Mouse (Mus musculus) urinary bladder, postnatal 4 days (tissue): Measurements from ENCODE around the gene Try4.
"Not testable (repeated sequence)": the region's sequence is repeated elsewhere in the genome, so short reads cannot be mapped to it uniquely, and the experiment has no call there.

Experiments
- DNase-seq, 2 experiments: peaks; one replicate each; pipeline ENCODE4 v3.0.0; 2021 to 2022; ENCODE audit warnings: low spot score in 2 of 2

Try4 gene

GRCm38 (mm10) chr6:41301969-41302368 is at the start of gene Try4:
TSS of gene Try4 (plus strand) at chr6:41302269.
- DNase-seq: no peak

GRCm38 (mm10) chr6:41253314-41253713 is 48.8 kb upstream of the Try4 start:
- DNase-seq: not testable (repeated sequence)

- no peak for DNase-seq
Measured at GRCm38 (mm10) chr6:41256424-41256823, 45.6 kb upstream of the Try4 start.

- no peak for DNase-seq
Measured at GRCm38 (mm10) chr6:41257432-41257831, 44.6 kb upstream of the Try4 start.

DNA sequence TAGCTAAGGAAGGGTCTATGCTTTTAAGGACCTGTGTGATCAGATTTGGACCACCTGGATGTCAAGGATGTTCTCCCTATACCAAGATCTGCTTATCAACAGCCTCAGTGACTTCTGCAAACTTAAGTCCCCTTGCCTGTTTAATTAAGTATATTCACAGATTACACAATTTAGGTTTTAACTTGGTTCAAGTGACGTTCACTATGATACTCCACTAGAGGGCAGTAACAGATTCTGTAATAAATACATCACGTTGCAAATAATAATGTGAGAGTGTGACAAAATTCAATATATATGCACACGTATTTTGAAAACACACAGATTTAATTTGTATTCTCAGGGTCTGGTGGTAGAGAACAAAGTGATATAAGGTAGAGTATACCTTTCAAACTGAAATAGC is 39.3 kb upstream of the Try4 start:
- DNase-seq: no peak

- DNase-seq: no peak
Measured at GRCm38 (mm10) chr6:41266140-41266539, 35.9 kb upstream of the Try4 start.

DNA sequence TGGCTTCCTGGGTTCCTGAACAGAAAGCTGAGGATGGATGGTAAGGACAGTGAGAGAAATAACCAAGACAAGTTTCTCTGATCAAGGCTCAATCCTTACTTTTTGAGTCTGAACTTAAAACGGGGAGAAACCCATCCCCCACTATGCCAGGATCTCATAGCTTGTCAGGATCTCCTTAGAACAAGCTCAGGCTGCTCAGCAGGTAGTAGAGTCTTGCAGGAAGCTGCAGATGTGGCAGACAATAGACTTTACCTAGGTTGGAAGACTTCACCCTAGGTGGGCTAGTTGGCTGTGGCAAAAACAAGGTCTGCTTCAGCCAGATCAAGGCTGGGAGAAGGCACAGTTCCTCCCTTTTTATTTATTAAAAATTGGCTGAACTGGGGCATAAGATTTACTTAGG is 3.8 kb upstream of the Try4 start:
- DNase-seq: no peak

- not testable (repeated sequence) for DNase-seq
Measured at GRCm38 (mm10) chr6:41316741-41317140, 14.7 kb downstream of the Try4 start, which contains the start of gene Try5. TSS of gene Try5 (minus strand) at chr6:41316841.

- no peak for DNase-seq
Measured at GRCm38 (mm10) chr6:41353932-41354331, 51.9 kb downstream of the Try4 start, which contains the start of gene Try10. TSS of gene Try10 (plus strand) at chr6:41354105.
